ENCODE assay signal across 14 mouse cellular contexts in the genomic region with DNA sequence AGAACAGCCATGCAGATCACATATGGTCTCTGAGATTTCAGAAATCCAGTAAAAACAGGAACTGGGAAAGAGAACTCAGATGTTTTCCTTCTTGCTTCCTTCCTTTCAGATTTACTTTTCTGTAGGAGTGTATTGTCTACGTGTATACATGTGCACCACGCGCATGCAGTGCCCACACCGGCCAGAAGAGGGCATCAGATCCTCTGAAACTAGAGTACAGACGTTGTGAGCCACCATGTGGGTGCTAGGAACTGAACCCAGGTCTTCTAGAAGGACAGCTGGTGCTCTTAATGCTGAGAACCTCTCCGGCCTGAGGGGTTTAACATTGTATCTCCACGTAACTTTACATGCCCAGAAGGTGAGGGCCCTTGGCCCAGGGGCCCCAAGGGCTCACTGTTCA. TPM values are rescaled to one million over a fixed set of nuclear protein-coding genes. Genes with fewer than 3 reads are reported as not detected.
DNase-seq lines count a peak whose midpoint lies in the region; ATAC-seq and TF ChIP-seq lines count a peak whose summit lies in the region.
"Had no signal": no experiment of that assay in that cellular context is flagged by ENCODE, and none has a peak within 500 bp of the region (broad histone marks: within the 10 kb centered on the region; RNA-seq: fewer than 3 reads in every experiment).

No protein-coding gene starts in this region.

- H3K36me3 ChIP-seq in midbrain, embryonic 11.5 days (ENCODE audit: control insufficient read depth, insufficient read depth, low read length): peaks cover 34% of the 10 kb centered on the region
- H3K36me3 ChIP-seq in midbrain, embryonic 10.5 days: peaks cover 100% of the 10 kb centered on the region
- peaks cover 27% of the 10 kb centered on the region for H3K36me3 ChIP-seq in stomach, postnatal 0 days (ENCODE audit: control insufficient read depth, insufficient read depth, low read length)

- peak; percentile 6 for DNase-seq in heart, postnatal 4 days
- no peak for DNase-seq in heart, postnatal 10 days
- peak; percentile 82 for DNase-seq in midbrain, embryonic 11.5 days (ENCODE audit: low spot score, missing footprints)
- no peak for DNase-seq in midbrain, embryonic 10.5 days (ENCODE audit: low spot score)
- DNase-seq in stomach, postnatal 0 days (ENCODE audit: low spot score): no peak
- no peak for DNase-seq in left cerebral cortex, postnatal 10 days (ENCODE audit: extremely low spot score in 1 of 2, low spot score in 2 of 2)
- no peak for DNase-seq in layer of hippocampus, postnatal 14 days (ENCODE audit: low spot score in 2 of 2)
- DNase-seq: cerebellum, adult 9-11 months; kidney, postnatal 36 days; lung, postnatal 14 days; spleen, adult 18-20 months had no signal

- 92% methylated on average over 7 of the region's 7 CpGs for WGBS in midbrain, embryonic 11.5 days
- 95% methylated on average over 7 of the region's 7 CpGs for WGBS in midbrain, embryonic 10.5 days
- 86% methylated on average over 7 of the region's 7 CpGs for WGBS in bone marrow, adult 2 months
- 93% methylated on average over 7 of the region's 7 CpGs for WGBS in stomach, postnatal 0 days

- H3K4me2 ChIP-seq in midbrain, embryonic 11.5 days: no peak overlapping the region
- H3K4me2 ChIP-seq in stomach, postnatal 0 days (replicated peaks; ENCODE audit: low read depth): no peak overlapping the region
- H3K4me2 ChIP-seq: embryonic facial prominence, embryonic 13.5 days; hindbrain, embryonic 13.5 days had no signal

- intact Hi-C loops in heart, postnatal 10 days (cut with DNase I): no loop called here
- intact Hi-C loops in left cerebral cortex, postnatal 10 days (cut with DNase I): no loop called here

- no peaks in the 10 kb centered on the region for H3K27me3 ChIP-seq in midbrain, embryonic 11.5 days (ENCODE audit: control insufficient read depth, insufficient read depth, low read length)
- no peaks in the 10 kb centered on the region for H3K27me3 ChIP-seq in midbrain, embryonic 10.5 days (ENCODE audit: low read depth, poor library complexity, severe bottlenecking)
- no peaks in the 10 kb centered on the region for H3K27me3 ChIP-seq in stomach, postnatal 0 days (ENCODE audit: control insufficient read depth, insufficient read depth, low read length)
- H3K27me3 ChIP-seq: embryonic facial prominence, embryonic 13.5 days; hindbrain, embryonic 13.5 days had no signal

- no peaks in the 10 kb centered on the region for H3K4me1 ChIP-seq in midbrain, embryonic 11.5 days (ENCODE audit: control insufficient read depth, insufficient read depth, low read length)
- H3K4me1 ChIP-seq in midbrain, embryonic 10.5 days: no peaks in the 10 kb centered on the region
- H3K4me1 ChIP-seq in bone marrow, adult 2 months (ENCODE audit: control insufficient read depth, insufficient read depth, low read length): no peaks in the 10 kb centered on the region
- H3K4me1 ChIP-seq in stomach, postnatal 0 days (replicated peaks; ENCODE audit: control insufficient read depth, insufficient read depth): no peaks in the 10 kb centered on the region
- H3K4me1 ChIP-seq: hindbrain, embryonic 13.5 days had no signal

- H3K9me3 ChIP-seq in midbrain, embryonic 11.5 days (ENCODE audit: control insufficient read depth, low read length): peaks cover 5% of the 10 kb centered on the region; the same call in 1 of the 2 replicates
- peaks cover 17% of the 10 kb centered on the region for H3K9me3 ChIP-seq in midbrain, embryonic 10.5 days (replicated peaks)
- H3K9me3 ChIP-seq in stomach, postnatal 0 days (ENCODE audit: control insufficient read depth, low read length): no peaks in the 10 kb centered on the region

- ATAC-seq in midbrain, embryonic 11.5 days (ENCODE audit: low FRiP score): no peak
- ATAC-seq in stomach, postnatal 0 days (ENCODE audit: low FRiP score, low TSS enrichment): no peak

- no peak overlapping the region for H3K4me3 ChIP-seq in midbrain, embryonic 11.5 days (ENCODE audit: low read depth, low read length)
- no peak overlapping the region for H3K4me3 ChIP-seq in midbrain, embryonic 10.5 days
- H3K4me3 ChIP-seq in bone marrow, adult 2 months (replicated peaks; ENCODE audit: control insufficient read depth, low read depth, low read length): no peak overlapping the region
- H3K4me3 ChIP-seq in stomach, postnatal 0 days (ENCODE audit: low read depth, low read length): no peak overlapping the region
- H3K4me3 ChIP-seq: embryonic facial prominence, embryonic 13.5 days; hindbrain, embryonic 13.5 days had no signal

- no peak overlapping the region for H3K9ac ChIP-seq in midbrain, embryonic 11.5 days (ENCODE audit: low read length)
- H3K9ac ChIP-seq in stomach, postnatal 0 days (ENCODE audit: low read length): no peak overlapping the region
- H3K9ac ChIP-seq: embryonic facial prominence, embryonic 13.5 days; hindbrain, embryonic 13.5 days had no signal

- H3K27ac ChIP-seq in midbrain, embryonic 11.5 days (ENCODE audit: low read depth, low read length): no peak overlapping the region
- H3K27ac ChIP-seq in midbrain, embryonic 10.5 days (replicated peaks): no peak overlapping the region
- no peak overlapping the region for H3K27ac ChIP-seq in bone marrow, adult 2 months (ENCODE audit: control insufficient read depth, insufficient read depth, low read depth, low read length, poor library complexity)
- no peak overlapping the region for H3K27ac ChIP-seq in stomach, postnatal 0 days (replicated peaks)
- H3K27ac ChIP-seq: embryonic facial prominence, embryonic 13.5 days; hindbrain, embryonic 13.5 days had no signal

- TF ChIP-seq EP300 in stomach, postnatal 0 days (optimal IDR thresholded peaks at IDR 0.05): no peak

- peak; percentile 42; the same call in 1 of the 2 replicates for TF ChIP-seq CTCF in bone marrow, adult 2 months (IDR thresholded peaks at IDR 0.05; ENCODE audit: control insufficient read depth, insufficient read depth, low read length)
- TF ChIP-seq CTCF in stomach, postnatal 0 days (IDR thresholded peaks at IDR 0.05; ENCODE audit: low read depth): peak; percentile 54

- TF ChIP-seq POLR2A in bone marrow, adult 2 months (IDR thresholded peaks at IDR 0.05; ENCODE audit: borderline replicate concordance, control insufficient read depth, low read depth, low read length): no peak

RNA-seq across cellular contexts. Expression of a gene that starts 9.0 kb away (rescaled TPM):
- total RNA-seq in heart, postnatal 4 days (2021): 10 to 100 TPM; 78.8 to 81.1 TPM
- total RNA-seq in heart, postnatal 10 days (2021): 10 to 100 TPM; 54.5 to 62.6 TPM
- 229 and 249 TPM in 2 replicates for polyA plus RNA-seq in midbrain, embryonic 11.5 days (2014; fragmentation: Nextera tagmentation; extraction: Ambion mirVana)
- 208 and 222 TPM in 2 replicates for polyA plus RNA-seq in midbrain, embryonic 10.5 days (2016; fragmentation: Nextera tagmentation; extraction: Ambion mirVana)
- 36.3 and 41.8 TPM in 2 replicates for polyA plus RNA-seq in bone marrow, adult 2 months (2011; ENCODE audit: insufficient read depth, insufficient read length, low replicate concordance, missing spikeins)
- 135 and 141 TPM in 2 replicates for polyA plus RNA-seq in stomach, postnatal 0 days (2015; fragmentation: Nextera tagmentation; extraction: Ambion mirVana)
- 10 to 100 TPM; 79.9 to 83.6 TPM for total RNA-seq in left cerebral cortex, postnatal 10 days (2021)
- total RNA-seq in layer of hippocampus, postnatal 14 days (2021): 10 to 100 TPM; 66.1 to 69.6 TPM

RNA-seq across cellular contexts. Expression of a gene that starts 18.9 kb away (rescaled TPM):
- 10 to 100 TPM; 25.0 to 30.7 TPM for total RNA-seq in heart, postnatal 4 days (2021)
- total RNA-seq in heart, postnatal 10 days (2021): 1 to 10 TPM; 7.2 to 9.5 TPM
- polyA plus RNA-seq in midbrain, embryonic 11.5 days (2014; fragmentation: Nextera tagmentation; extraction: Ambion mirVana): 47.2 and 53.8 TPM in 2 replicates
- polyA plus RNA-seq in midbrain, embryonic 10.5 days (2016; fragmentation: Nextera tagmentation; extraction: Ambion mirVana): 51.4 and 56.5 TPM in 2 replicates
- 55.2 and 105 TPM in 2 replicates for polyA plus RNA-seq in bone marrow, adult 2 months (2011; ENCODE audit: insufficient read depth, insufficient read length, low replicate concordance, missing spikeins)
- 25.0 and 30.3 TPM in 2 replicates for polyA plus RNA-seq in stomach, postnatal 0 days (2015; fragmentation: Nextera tagmentation; extraction: Ambion mirVana)
- total RNA-seq in left cerebral cortex, postnatal 10 days (2021): 1 to 10 TPM; 1.9 to 2.0 TPM
- 1 to 10 TPM in 1 of 2 experiments, under 1 TPM in 1; 0.44 to 1.0 TPM for total RNA-seq in layer of hippocampus, postnatal 14 days (2021)

RNA-seq across cellular contexts. Expression of a gene that starts 42.8 kb away (rescaled TPM):
- 10 to 100 TPM; 53.6 to 54.1 TPM for total RNA-seq in heart, postnatal 4 days (2021)
- total RNA-seq in heart, postnatal 10 days (2021): 10 to 100 TPM; 45.0 to 45.8 TPM
- polyA plus RNA-seq in midbrain, embryonic 11.5 days (2014; fragmentation: Nextera tagmentation; extraction: Ambion mirVana): 118 and 127 TPM in 2 replicates
- 97.0 and 101 TPM in 2 replicates for polyA plus RNA-seq in midbrain, embryonic 10.5 days (2016; fragmentation: Nextera tagmentation; extraction: Ambion mirVana)
- polyA plus RNA-seq in bone marrow, adult 2 months (2011; ENCODE audit: insufficient read depth, insufficient read length, low replicate concordance, missing spikeins): 22.5 and 26.7 TPM in 2 replicates
- 38.4 and 40.4 TPM in 2 replicates for polyA plus RNA-seq in stomach, postnatal 0 days (2015; fragmentation: Nextera tagmentation; extraction: Ambion mirVana)
- total RNA-seq in left cerebral cortex, postnatal 10 days (2021): 100 to 1,000 TPM; 155 to 165 TPM
- total RNA-seq in layer of hippocampus, postnatal 14 days (2021): 100 to 1,000 TPM; 167 to 184 TPM

RNA-seq across cellular contexts. Expression of a gene that starts 52.7 kb away (rescaled TPM):
- total RNA-seq in heart, postnatal 4 days (2021): 10 to 100 TPM; 26.4 to 26.8 TPM
- total RNA-seq in heart, postnatal 10 days (2021): 10 to 100 TPM; 34.4 to 38.4 TPM
- polyA plus RNA-seq in midbrain, embryonic 11.5 days (2014; fragmentation: Nextera tagmentation; extraction: Ambion mirVana): 38.6 and 38.7 TPM in 2 replicates
- polyA plus RNA-seq in midbrain, embryonic 10.5 days (2016; fragmentation: Nextera tagmentation; extraction: Ambion mirVana): 36.4 and 37.6 TPM in 2 replicates
- 11.8 and 20.7 TPM in 2 replicates for polyA plus RNA-seq in bone marrow, adult 2 months (2011; ENCODE audit: insufficient read depth, insufficient read length, low replicate concordance, missing spikeins)
- polyA plus RNA-seq in stomach, postnatal 0 days (2015; fragmentation: Nextera tagmentation; extraction: Ambion mirVana): 28.6 and 28.7 TPM in 2 replicates
- 10 to 100 TPM; 11.5 to 13.9 TPM for total RNA-seq in left cerebral cortex, postnatal 10 days (2021)
- total RNA-seq in layer of hippocampus, postnatal 14 days (2021): 10 to 100 TPM; 17.5 to 21.5 TPM

Comparison
In these comparisons a context has a peak if more than half of its experiments do, and no peak if none do; other contexts are left out.
1. DNase-seq: peak in heart, postnatal 4 days (single experiment) and midbrain, embryonic 11.5 days (single experiment); none in heart, postnatal 10 days (0 of 2), midbrain, embryonic 10.5 days (single experiment), stomach, postnatal 0 days (single experiment), left cerebral cortex, postnatal 10 days (0 of 2) and layer of hippocampus, postnatal 14 days (0 of 2).